ENCODE assay signal across 9 mouse cellular contexts in the genomic region with DNA sequence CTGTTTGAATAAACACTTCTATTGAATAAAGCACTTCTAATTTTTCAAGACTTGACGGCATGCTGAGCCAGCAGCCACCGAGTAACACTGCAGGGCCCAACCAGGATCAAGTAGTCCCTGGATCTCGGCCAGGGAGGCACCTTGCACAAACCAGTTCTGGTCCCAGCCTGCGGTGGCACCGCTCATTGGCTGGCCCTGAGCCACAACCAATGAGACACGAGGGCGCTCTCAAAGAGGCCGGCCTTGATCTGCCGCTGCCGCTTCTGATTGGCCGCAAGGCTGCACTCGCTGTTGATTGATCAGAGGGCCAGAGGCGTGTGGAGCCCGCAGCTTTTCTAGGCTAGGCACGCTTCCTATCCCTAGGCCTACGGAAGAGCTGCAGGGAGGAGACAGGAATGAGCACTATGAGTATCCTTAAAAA. TPM values are rescaled to one million over a fixed set of nuclear protein-coding genes. Genes with fewer than 3 reads are reported as not detected.
DNase-seq lines count a peak whose midpoint lies in the region; ATAC-seq lines count a peak whose summit lies in the region.
"Had no signal": no experiment of that assay in that cellular context is flagged by ENCODE, and none has a peak within 500 bp of the region (broad histone marks: within the 10 kb centered on the region; RNA-seq: fewer than 3 reads in every experiment).

No protein-coding gene starts in this region.

- H3K27me3 ChIP-seq in forebrain, embryonic 16.5 days (replicated peaks; ENCODE audit: control insufficient read depth, insufficient read depth, low read length) = no peaks in the 10 kb centered on the region
- H3K27me3 ChIP-seq in liver, embryonic 15.5 days = peaks cover 13% of the 10 kb centered on the region; the same call in 1 of the 2 replicates
- no peaks in the 10 kb centered on the region for H3K27me3 ChIP-seq in neural tube, embryonic 12.5 days (replicated peaks)
- H3K27me3 ChIP-seq: CH12.LX had no signal

- intact Hi-C loops in heart, postnatal 14 days (cut with DNase I) = loop anchor here (10.0 kb wide), 1 partner anchor 225 kb away; no protein-coding TSS in a partner anchor

- no peaks in the 10 kb centered on the region for H3K36me3 ChIP-seq in forebrain, embryonic 16.5 days (ENCODE audit: control insufficient read depth, insufficient read depth)
- H3K36me3 ChIP-seq in liver, embryonic 15.5 days (replicated peaks) = no peaks in the 10 kb centered on the region
- H3K36me3 ChIP-seq in neural tube, embryonic 12.5 days = no peaks in the 10 kb centered on the region

- WGBS in forebrain, embryonic 16.5 days = 0% methylated on average over 16 of the region's 16 CpGs
- 3% methylated on average over 16 of the region's 16 CpGs for WGBS in large intestine, adult 2 months
- WGBS in liver, embryonic 15.5 days (ENCODE audit: insufficient replicate concordance) = 2% methylated on average over 16 of the region's 16 CpGs
- WGBS in neural tube, embryonic 12.5 days = under 1% methylated on average over 16 of the region's 16 CpGs

- peaks cover 12% of the 10 kb centered on the region for H3K4me1 ChIP-seq in forebrain, embryonic 16.5 days (replicated peaks; ENCODE audit: control insufficient read depth, insufficient read depth, low read length)
- H3K4me1 ChIP-seq in liver, embryonic 15.5 days (replicated peaks) = peaks cover 12% of the 10 kb centered on the region
- peaks cover 6% of the 10 kb centered on the region; the same call in 1 of the 2 replicates for H3K4me1 ChIP-seq in neural tube, embryonic 12.5 days

- no peak overlapping the region for H3K9ac ChIP-seq in forebrain, embryonic 16.5 days (replicated peaks; ENCODE audit: low read depth, low read length)
- H3K9ac ChIP-seq in liver, embryonic 15.5 days = no peak overlapping the region
- no peak overlapping the region for H3K9ac ChIP-seq in neural tube, embryonic 12.5 days

- H3K4me2 ChIP-seq in forebrain, embryonic 16.5 days (ENCODE audit: low read length) = peak overlapping the region; percentile 34
- H3K4me2 ChIP-seq in liver, embryonic 15.5 days = peak overlapping the region; percentile 49
- H3K4me2 ChIP-seq in neural tube, embryonic 12.5 days (replicated peaks) = peak overlapping the region; percentile 45

- DNase-seq in ES-CJ7 (ENCODE audit: low read depth, low spot score) = peak; percentile 97
- DNase-seq in cerebellum, adult 18-20 months = peak; percentile 97 to 98
- peak; percentile 80 to 89 for DNase-seq in heart, postnatal 14 days
- peak; percentile 98 for DNase-seq in large intestine, adult 2 months (ENCODE audit: low read depth, low spot score)
- DNase-seq in telencephalon, adult 2 months (ENCODE audit: low read depth, low spot score) = peak; percentile 87

- H3K9me3 ChIP-seq in forebrain, embryonic 16.5 days (ENCODE audit: control insufficient read depth, low read length) = no peaks in the 10 kb centered on the region
- no peaks in the 10 kb centered on the region for H3K9me3 ChIP-seq in liver, embryonic 15.5 days (replicated peaks)
- no peaks in the 10 kb centered on the region for H3K9me3 ChIP-seq in neural tube, embryonic 12.5 days

- peak overlapping the region; percentile 19 for H3K4me3 ChIP-seq in forebrain, embryonic 16.5 days (replicated peaks; ENCODE audit: low read length)
- no peak overlapping the region for H3K4me3 ChIP-seq in liver, embryonic 15.5 days (replicated peaks)
- 0 out of 2 replicates have a peak overlapping the region, but pooled peaks have one; percentile 2 for H3K4me3 ChIP-seq in neural tube, embryonic 12.5 days

- peak overlapping the region; percentile 34; the same call in 1 of the 2 replicates for H3K27ac ChIP-seq in forebrain, embryonic 16.5 days (ENCODE audit: low read length)
- no peak overlapping the region for H3K27ac ChIP-seq in liver, embryonic 15.5 days (replicated peaks)
- no peak overlapping the region for H3K27ac ChIP-seq in neural tube, embryonic 12.5 days

- peak; percentile 99 for ATAC-seq in forebrain, embryonic 16.5 days
- ATAC-seq in liver, embryonic 15.5 days (ENCODE audit: insufficient read depth) = peak; percentile 93
- ATAC-seq in neural tube, embryonic 12.5 days (ENCODE audit: low FRiP score, low read depth) = peak; percentile 98

RNA-seq across cellular contexts. Expression of gene Zbtb32, which starts 1.2 kb away (rescaled TPM):
- 0.22 and 0.23 TPM in 2 replicates for polyA plus RNA-seq in forebrain, embryonic 16.5 days (2015; fragmentation: Nextera tagmentation; extraction: Ambion mirVana)
- not detected for total RNA-seq in heart, postnatal 14 days (2021)
- polyA plus RNA-seq in large intestine, adult 2 months (2012; rRNA removed) = 2.1 and 2.2 TPM in 2 replicates
- 0.17 and 0.22 TPM in 2 replicates for polyA plus RNA-seq in liver, embryonic 15.5 days (2015; fragmentation: Nextera tagmentation; extraction: Ambion mirVana)
- polyA plus RNA-seq in neural tube, embryonic 12.5 days (2016; fragmentation: Nextera tagmentation; extraction: Ambion mirVana) = 0.22 and 0.47 TPM in 2 replicates

RNA-seq across cellular contexts. Expression of gene Kmt2b, which starts 11.4 kb away (rescaled TPM):
- 8.7 and 15.6 TPM in 2 replicates for polyA plus RNA-seq in forebrain, embryonic 16.5 days (2015; fragmentation: Nextera tagmentation; extraction: Ambion mirVana)
- total RNA-seq in heart, postnatal 14 days (2021) = 10 to 100 TPM; 22.6 to 26.9 TPM
- polyA plus RNA-seq in large intestine, adult 2 months (2012; rRNA removed) = 31.5 and 37.2 TPM in 2 replicates
- 2.4 and 2.9 TPM in 2 replicates for polyA plus RNA-seq in liver, embryonic 15.5 days (2015; fragmentation: Nextera tagmentation; extraction: Ambion mirVana)
- polyA plus RNA-seq in neural tube, embryonic 12.5 days (2016; fragmentation: Nextera tagmentation; extraction: Ambion mirVana) = 12.2 and 13.7 TPM in 2 replicates

RNA-seq across cellular contexts. Expression of gene Upk1a, which starts 12.7 kb away (rescaled TPM):
- 0.34 and 0.40 TPM in 2 replicates for polyA plus RNA-seq in forebrain, embryonic 16.5 days (2015; fragmentation: Nextera tagmentation; extraction: Ambion mirVana)
- under 1 TPM; 0.34 to 0.38 TPM for total RNA-seq in heart, postnatal 14 days (2021)
- polyA plus RNA-seq in large intestine, adult 2 months (2012; rRNA removed) = 6.7 and 8.0 TPM in 2 replicates
- 0.06 TPM in 1 of 2 replicates, not detected in the other for polyA plus RNA-seq in liver, embryonic 15.5 days (2015; fragmentation: Nextera tagmentation; extraction: Ambion mirVana)
- polyA plus RNA-seq in neural tube, embryonic 12.5 days (2016; fragmentation: Nextera tagmentation; extraction: Ambion mirVana) = 1.6 and 1.9 TPM in 2 replicates

RNA-seq across cellular contexts. Expression of gene Cox6b1, which starts 26.0 kb away (rescaled TPM):
- polyA plus RNA-seq in forebrain, embryonic 16.5 days (2015; fragmentation: Nextera tagmentation; extraction: Ambion mirVana) = 860 and 869 TPM in 2 replicates
- total RNA-seq in heart, postnatal 14 days (2021) = 1,000 to 10,000 TPM; 4,389 to 4,822 TPM
- polyA plus RNA-seq in large intestine, adult 2 months (2012; rRNA removed) = 933 and 1,035 TPM in 2 replicates
- 514 and 565 TPM in 2 replicates for polyA plus RNA-seq in liver, embryonic 15.5 days (2015; fragmentation: Nextera tagmentation; extraction: Ambion mirVana)
- polyA plus RNA-seq in neural tube, embryonic 12.5 days (2016; fragmentation: Nextera tagmentation; extraction: Ambion mirVana) = 912 and 934 TPM in 2 replicates

RNA-seq across cellular contexts. Expression of gene Igflr1, which starts 34.7 kb away (rescaled TPM):
- polyA plus RNA-seq in forebrain, embryonic 16.5 days (2015; fragmentation: Nextera tagmentation; extraction: Ambion mirVana) = 5.8 and 6.3 TPM in 2 replicates
- 1 to 10 TPM; 1.9 to 2.5 TPM for total RNA-seq in heart, postnatal 14 days (2021)
- 9.2 and 10.3 TPM in 2 replicates for polyA plus RNA-seq in large intestine, adult 2 months (2012; rRNA removed)
- 2.3 and 2.8 TPM in 2 replicates for polyA plus RNA-seq in liver, embryonic 15.5 days (2015; fragmentation: Nextera tagmentation; extraction: Ambion mirVana)
- polyA plus RNA-seq in neural tube, embryonic 12.5 days (2016; fragmentation: Nextera tagmentation; extraction: Ambion mirVana) = 4.1 and 5.7 TPM in 2 replicates
